Mouse (Mus musculus): ENCODE measurements around the gene BC024978. TPM values are rescaled to one million over a fixed set of nuclear protein-coding genes. Genes with fewer than 3 reads are reported as not detected.

Gene BC024978
- 2.1 and 2.3 TPM in 2 replicates for polyA plus RNA-seq (2015; fragmentation: Nextera tagmentation; extraction: Ambion mirVana)

GRCm38 (mm10) chr7:27195681-27196611 is at the start of gene BC024978, which contains the start of gene Snrpa:
BC024978 (plus strand) TSS chr7:27195781.
Snrpa (minus strand) TSS chr7:27196271.

GRCm38 (mm10) chr7:27153205-27153764 is 42.3 kb upstream of the BC024978 start, which contains the start of gene Cyp2t4:
Cyp2t4 (plus strand) TSS chr7:27153714.

GRCm38 (mm10) chr7:27166614-27167474 is 28.7 kb upstream of the BC024978 start, which contains the start of gene Egln2:
Egln2 (minus strand) TSS chr7:27166802.

GRCm38 (mm10) chr7:27178324-27179216 is 17.0 kb upstream of the BC024978 start, which contains the start of gene Rab4b:
Rab4b (minus strand) TSS chr7:27178896.

GRCm38 (mm10) chr7:27180837-27181695 is 14.5 kb upstream of the BC024978 start, which contains the start of the genes Gm21983 and Mia:
Gm21983 (minus strand) TSS chr7:27181086.
Mia (minus strand) TSS chr7:27181157.

GRCm38 (mm10) chr7:27228281-27228821 is 32.8 kb downstream of the BC024978 start, which contains the start of gene Itpkc:
Itpkc (minus strand) TSS chr7:27228661.

GRCm38 (mm10) chr7:27232781-27233281 is 37.2 kb downstream of the BC024978 start, which contains the start of gene Coq8b:
Coq8b (plus strand) TSS chr7:27233023.

GRCm38 (mm10) chr7:27258205-27258899 is 62.8 kb downstream of the BC024978 start, which contains the start of gene Numbl:
Numbl (plus strand) TSS chr7:27258433.

MicroRNA genes within 50 kb of the gene (microRNA counts, 519-probe panel; counts per million panel counts)
- 40.5 counts per million for microRNA mmu-miR-1191

Small RNA genes lying within 50 kb of the gene (microRNA-seq; reads per million reads assigned to microRNA genes)
- not detected for gene Mir1191
- gene Mir3101, result not detected

Other genes with a start within 250 kb of the BC024978 start
- gene Cyp2a12, start 166.7 kb upstream of the BC024978 start, polyA plus RNA-seq (2015; fragmentation: Nextera tagmentation; extraction: Ambion mirVana), result not detected in 2 replicates
- not detected in 2 replicates for gene Cyp2f2, start 75.9 kb upstream of the BC024978 start, polyA plus RNA-seq (2015; fragmentation: Nextera tagmentation; extraction: Ambion mirVana)
- 0.19 and 0.41 TPM in 2 replicates for gene Cyp2t4, start 42.1 kb upstream of the BC024978 start, polyA plus RNA-seq (2015; fragmentation: Nextera tagmentation; extraction: Ambion mirVana)
- gene Egln2, start 29.0 kb upstream of the BC024978 start, polyA plus RNA-seq (2015; fragmentation: Nextera tagmentation; extraction: Ambion mirVana), result 83.1 and 87.9 TPM in 2 replicates
- 130 and 136 TPM in 2 replicates for gene Rab4b, start 16.9 kb upstream of the BC024978 start, polyA plus RNA-seq (2015; fragmentation: Nextera tagmentation; extraction: Ambion mirVana)
- gene Gm21983, start 14.7 kb upstream of the BC024978 start, polyA plus RNA-seq (2015; fragmentation: Nextera tagmentation; extraction: Ambion mirVana), result not detected in 2 replicates
- gene Mia, start 14.6 kb upstream of the BC024978 start, polyA plus RNA-seq (2015; fragmentation: Nextera tagmentation; extraction: Ambion mirVana), result 59.5 and 67.0 TPM in 2 replicates
- 131 and 145 TPM in 2 replicates for gene Snrpa, start 490 bp downstream of the BC024978 start, polyA plus RNA-seq (2015; fragmentation: Nextera tagmentation; extraction: Ambion mirVana)
- gene Itpkc, start 32.9 kb downstream of the BC024978 start, polyA plus RNA-seq (2015; fragmentation: Nextera tagmentation; extraction: Ambion mirVana), result 5.0 and 5.6 TPM in 2 replicates
- gene Coq8b, start 37.2 kb downstream of the BC024978 start, polyA plus RNA-seq (2015; fragmentation: Nextera tagmentation; extraction: Ambion mirVana), result 16.1 and 16.7 TPM in 2 replicates
- 57.0 and 57.6 TPM in 2 replicates for gene Numbl, start 62.7 kb downstream of the BC024978 start, polyA plus RNA-seq (2015; fragmentation: Nextera tagmentation; extraction: Ambion mirVana)
- 11.5 and 15.6 TPM in 2 replicates for gene Ltbp4, start 141.9 kb downstream of the BC024978 start, polyA plus RNA-seq (2015; fragmentation: Nextera tagmentation; extraction: Ambion mirVana)
- 16.3 and 17.5 TPM in 2 replicates for gene Shkbp1, start 160.2 kb downstream of the BC024978 start, polyA plus RNA-seq (2015; fragmentation: Nextera tagmentation; extraction: Ambion mirVana)
- gene Gm20479, start 161.6 kb downstream of the BC024978 start, polyA plus RNA-seq (2015; fragmentation: Nextera tagmentation; extraction: Ambion mirVana), result not detected in 2 replicates